8 mouse cellular contexts compared by ENCODE assay signal in genomic region chr1:171037861-171038721, GRCm38 (mm10). TPM values are rescaled to one million over a fixed set of nuclear protein-coding genes. Genes with fewer than 3 reads are reported as not detected.
DNase-seq lines count a peak whose midpoint lies in the region; ATAC-seq and TF ChIP-seq lines count a peak whose summit lies in the region.

No protein-coding gene starts in this region.

- POLR2A ChIA-PET in Patski (lab: Charles Lee): no interaction called here

- peak overlapping the region; percentile 85 for H3K27ac ChIP-seq in hindbrain, embryonic 14.5 days

- CTCF ChIA-PET in Patski (lab: Charles Lee): interaction anchor here (1.0 to 1.5 kb wide), 2 partner anchors 21 to 64 kb away, joined by 3 read pairs; no protein-coding TSS in a partner anchor

- peak overlapping the region; percentile 59 for H3K4me2 ChIP-seq in hindbrain, embryonic 14.5 days (replicated peaks)

- WGBS in hindbrain, embryonic 14.5 days: under 1% methylated on average over 47 of the region's 47 CpGs

- in situ Hi-C loops in Patski (cut with MboI; ENCODE audit: low pct_unique_long_range_greater_than_20kb): no loop called here

- H3K9ac ChIP-seq in hindbrain, embryonic 14.5 days: peak overlapping the region; percentile 81

- no peak for TF ChIP-seq CTCF in Patski (IDR thresholded peaks at IDR 0.05)

- peak overlapping the region; percentile 78 for H3K4me3 ChIP-seq in hindbrain, embryonic 14.5 days (replicated peaks; ENCODE audit: low read length)

- H3K27me3 ChIP-seq in Patski: no peaks in the 10 kb centered on the region
- peaks cover 9% of the 10 kb centered on the region for H3K27me3 ChIP-seq in hindbrain, embryonic 14.5 days (ENCODE audit: control insufficient read depth, insufficient read depth, low read length)

- peak; percentile 42 for ATAC-seq in Patski
- peak; percentile 78 for ATAC-seq in hindbrain, embryonic 14.5 days (ENCODE audit: low FRiP score)

- 0 out of 2 replicates have a peak, but pooled peaks cover 9% of the 10 kb centered on the region for H3K4me1 ChIP-seq in hindbrain, embryonic 14.5 days (replicated peaks; ENCODE audit: control insufficient read depth, insufficient read depth, low read length)

- H3K36me3 ChIP-seq in hindbrain, embryonic 14.5 days (replicated peaks; ENCODE audit: control insufficient read depth, insufficient read depth): no peaks in the 10 kb centered on the region

- no peaks in the 10 kb centered on the region for H3K9me3 ChIP-seq in hindbrain, embryonic 14.5 days (ENCODE audit: control insufficient read depth, low read length)

- no peak for DNase-seq in Patski (ENCODE audit: low read depth, low spot score)
- peak; percentile 87 to 89 for DNase-seq in cerebellum, postnatal 25 days
- DNase-seq in frontal cortex, postnatal 25 days (ENCODE audit: low spot score in 2 of 2): peak; percentile 77 to 85
- DNase-seq in hindbrain, embryonic 14.5 days (ENCODE audit: low spot score): peak; percentile 96
- DNase-seq in layer of hippocampus, postnatal 36 days: peak; percentile 79 to 84
- DNase-seq in lung, postnatal 25 days (ENCODE audit: low spot score): peak; percentile 88
- DNase-seq in retina, adult 2 months (ENCODE audit: low read depth, low spot score): peak; percentile 62
- peak; percentile 66 to 72 for DNase-seq in thymus, postnatal 36 days

RNA-seq across cellular contexts. Expression of gene Fcgr4, which starts 19.4 kb away (rescaled TPM):
- polyA plus RNA-seq in Patski (2021): 0.08 TPM
- polyA plus RNA-seq in hindbrain, embryonic 14.5 days (2014; fragmentation: Nextera tagmentation; extraction: Ambion mirVana): 0.33 and 0.56 TPM in 2 replicates
- under 1 TPM in 1 of 2 experiments, not detected in 1; 0.30 TPM for total RNA-seq in layer of hippocampus, postnatal 36 days (2021)

RNA-seq across cellular contexts. Expression of gene Fcgr3, which starts 26.6 kb away (rescaled TPM):
- polyA plus RNA-seq in Patski (2021): 0.05 TPM
- polyA plus RNA-seq in hindbrain, embryonic 14.5 days (2014; fragmentation: Nextera tagmentation; extraction: Ambion mirVana): 9.6 and 11.6 TPM in 2 replicates
- total RNA-seq in layer of hippocampus, postnatal 36 days (2021): 10 to 100 TPM in 1 of 2 experiments, 1 to 10 TPM in 1; 9.7 to 10.4 TPM

Comparison
In these comparisons a context has a peak if more than half of its experiments do, and no peak if none do; other contexts are left out.
1. RNA of gene Fcgr3, which starts 26.6 kb away (polyA plus RNA-seq): 9.6 to 11.6 TPM in hindbrain, embryonic 14.5 days; 0.05 TPM in Patski (single experiment); every median in the first group is over 10 times any median in the second.